24 mouse cellular contexts compared by ENCODE assay signal in the genomic region with DNA sequence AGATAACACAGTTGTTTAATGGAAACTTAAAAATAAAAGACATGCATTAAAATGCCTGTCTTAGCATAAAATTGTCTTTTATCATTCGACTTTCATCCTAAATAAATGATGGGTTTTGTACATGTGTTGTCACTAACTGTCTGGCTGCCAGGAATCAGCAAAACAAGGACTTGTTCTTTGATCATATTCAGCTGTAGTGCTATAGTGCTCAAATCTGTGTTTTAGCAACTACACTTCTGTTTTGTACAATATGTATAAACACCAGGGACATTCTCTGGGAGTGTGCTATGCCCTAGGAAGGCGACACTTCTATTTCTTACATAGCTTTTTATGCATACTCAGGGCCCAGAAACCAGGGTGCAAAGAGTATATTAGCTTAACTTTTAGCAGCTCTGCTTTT.
"Had no signal": no experiment of that assay in that cellular context is flagged by ENCODE, and none has a peak within 500 bp of the region (broad histone marks: within the 10 kb centered on the region; RNA-seq: fewer than 3 reads in every experiment).

No protein-coding gene starts in this region.

- H3K27me3 ChIP-seq: heart, embryonic 12.5 days; hindbrain, embryonic 12.5 days; intestine, embryonic 15.5 days; limb, embryonic 12.5 days had no signal

- H3K4me2 ChIP-seq: heart, embryonic 12.5 days; hindbrain, embryonic 12.5 days; hindbrain, embryonic 14.5 days; intestine, embryonic 15.5 days; limb, embryonic 12.5 days had no signal

- H3K9me3 ChIP-seq: heart, embryonic 10.5 days; heart, embryonic 12.5 days; hindbrain, embryonic 10.5 days; hindbrain, embryonic 12.5 days; intestine, embryonic 15.5 days; limb, embryonic 10.5 days; limb, embryonic 12.5 days had no signal

- ATAC-seq: hindbrain, embryonic 16.5 days; inflammation-experienced regulatory T-cells, adult 6 months; intestine, embryonic 15.5 days; intestine, postnatal 0 days had no signal

- H3K9ac ChIP-seq: heart, embryonic 12.5 days; hindbrain, embryonic 12.5 days; hindbrain, embryonic 14.5 days; intestine, embryonic 15.5 days; limb, embryonic 12.5 days had no signal

- DNase-seq: gastrocnemius, adult 2 months; gastrocnemius, postnatal 10 days; gastrocnemius, postnatal 25 days; heart, adult 18-20 months; heart, postnatal 10 days; heart, postnatal 4 days; kidney, adult 18-20 months; kidney, adult 8-10 months; kidney, postnatal 10 days; kidney, postnatal 25 days; kidney, postnatal 4 days had no signal

- H3K4me3 ChIP-seq: gastrocnemius, adult 2 months; heart, embryonic 10.5 days; heart, embryonic 12.5 days; hindbrain, embryonic 10.5 days; hindbrain, embryonic 12.5 days; intestine, embryonic 15.5 days; layer of hippocampus, adult 2 months; left cerebral cortex, adult 2 months; limb, embryonic 10.5 days; limb, embryonic 12.5 days had no signal

- H3K27ac ChIP-seq: gastrocnemius, adult 2 months; heart, embryonic 10.5 days; hindbrain, embryonic 10.5 days; hindbrain, embryonic 12.5 days; hindbrain, embryonic 14.5 days; intestine, embryonic 15.5 days; layer of hippocampus, adult 2 months; left cerebral cortex, adult 2 months; limb, embryonic 10.5 days; limb, embryonic 12.5 days had no signal

- H3K4me1 ChIP-seq: heart, embryonic 10.5 days; heart, embryonic 12.5 days; hindbrain, embryonic 10.5 days; hindbrain, embryonic 12.5 days; intestine, embryonic 15.5 days; limb, embryonic 10.5 days; limb, embryonic 12.5 days had no signal
